Mouse (Mus musculus) adrenal gland, adult (tissue): ENCODE measurements around the gene Rer1.

Experiments
- DNase-seq, 2 experiments: peaks; one replicate each; pipeline ENCODE4 v3.0.0; 2022 to 2023; ENCODE audit warnings: low spot score in 1 of 2; ENCODE audit not compliant: inconsistent age in 2 of 2

Gene Rer1

GRCm38 (mm10) chr4:155075813-155076212, 10.4 kb downstream of the Rer1 start:
- DNase-seq, result no peak

GRCm38 (mm10) chr4:155075137-155075536, 11.0 kb downstream of the Rer1 start:
- DNase-seq, result no peak

- DNase-seq, result no peak
Measured at GRCm38 (mm10) chr4:155074418-155074817, 11.8 kb downstream of the Rer1 start.

- DNase-seq, result no peak
Measured at GRCm38 (mm10) chr4:155070921-155071320, 15.3 kb downstream of the Rer1 start.

- DNase-seq, result peak in 1 of 2 experiments; percentile 42
Measured at GRCm38 (mm10) chr4:155070199-155070598, 16.0 kb downstream of the Rer1 start.

- DNase-seq, result peak; percentile 37 to 68
Measured at GRCm38 (mm10) chr4:155069191-155069590, 17.0 kb downstream of the Rer1 start.

- peak; percentile 48 to 65 for DNase-seq
Measured at GRCm38 (mm10) chr4:155068357-155068972, 17.7 kb downstream of the Rer1 start.

GRCm38 (mm10) chr4:155066834-155067522, 19.2 kb downstream of the Rer1 start, which contains the start of gene Pex10:
Gene Pex10, plus strand, starts transcription at chr4:155067016.
- DNase-seq, result peak; percentile 98 to 99

GRCm38 (mm10) chr4:155065970-155066833, 20.0 kb downstream of the Rer1 start:
- peak; percentile 88 to 97 for DNase-seq

GRCm38 (mm10) chr4:155064474-155064873, 21.7 kb downstream of the Rer1 start:
- DNase-seq, result no peak

GRCm38 (mm10) chr4:155063895-155064294, 22.3 kb downstream of the Rer1 start:
- no peak for DNase-seq

- no peak for DNase-seq
Measured at GRCm38 (mm10) chr4:155058325-155058724, 27.9 kb downstream of the Rer1 start.

- peak in 1 of 2 experiments; percentile 32 for DNase-seq
Measured at GRCm38 (mm10) chr4:155056724-155057123, 29.5 kb downstream of the Rer1 start, which contains the start of gene Plch2. Gene Plch2, minus strand, starts transcription at chr4:155056784.

- no peak for DNase-seq
Measured at GRCm38 (mm10) chr4:155050116-155050515, 36.1 kb downstream of the Rer1 start.

- no peak for DNase-seq
Measured at GRCm38 (mm10) chr4:155046636-155047035, 39.5 kb downstream of the Rer1 start.

GRCm38 (mm10) chr4:155043289-155043625, 42.9 kb downstream of the Rer1 start:
- DNase-seq, result no peak

GRCm38 (mm10) chr4:155042606-155043288, 43.4 kb downstream of the Rer1 start:
- no peak for DNase-seq

GRCm38 (mm10) chr4:155040696-155041095, 45.5 kb downstream of the Rer1 start:
- DNase-seq, result no peak

- no peak for DNase-seq
Measured at GRCm38 (mm10) chr4:155040197-155040596, 46.0 kb downstream of the Rer1 start.

- DNase-seq, result no peak
Measured at GRCm38 (mm10) chr4:155034787-155035186, 51.4 kb downstream of the Rer1 start.

- DNase-seq, result no peak
Measured at GRCm38 (mm10) chr4:155034202-155034601, 52.0 kb downstream of the Rer1 start.
